Mouse (Mus musculus): Measurements from ENCODE around the gene Atg10.
A peak's percentile ranks its signal among the peaks of the same experiment; 100 is the strongest.

The Atg10 gene

DNA sequence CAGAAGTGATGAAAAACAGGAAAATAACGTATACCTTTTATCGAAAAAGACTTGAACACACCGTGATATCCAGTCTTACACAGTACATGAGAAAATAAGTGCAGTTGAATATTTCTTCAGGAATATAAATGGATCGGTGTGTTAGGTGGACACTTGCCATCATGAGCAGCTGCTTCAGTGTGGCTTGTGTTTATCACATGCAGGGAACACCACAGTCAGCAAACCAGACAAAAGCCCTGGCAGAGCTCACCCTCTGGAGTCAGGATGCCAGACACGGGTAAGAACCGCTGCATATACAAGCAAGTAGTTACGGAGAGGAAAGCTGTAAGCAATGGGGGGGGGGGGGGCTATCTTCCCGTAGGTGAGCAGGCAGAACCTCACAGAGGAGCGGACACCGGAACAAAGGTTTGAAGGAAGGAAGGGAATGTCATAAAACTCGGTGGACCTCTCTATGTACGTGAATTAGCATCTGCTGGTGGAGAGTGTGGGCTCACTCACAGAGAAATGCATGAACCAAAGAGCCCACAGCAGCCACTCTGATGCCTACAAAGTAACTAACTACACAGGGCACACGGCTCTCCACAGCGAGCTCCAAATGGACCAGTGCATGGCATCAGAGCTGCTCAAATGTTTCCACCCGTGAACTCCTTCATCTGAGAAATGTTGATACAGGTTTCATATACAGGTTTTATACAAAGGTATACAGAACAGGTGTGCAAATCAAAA is 51.8 kb downstream of the Atg10 start:
- DNase-seq, result no peak

DNA sequence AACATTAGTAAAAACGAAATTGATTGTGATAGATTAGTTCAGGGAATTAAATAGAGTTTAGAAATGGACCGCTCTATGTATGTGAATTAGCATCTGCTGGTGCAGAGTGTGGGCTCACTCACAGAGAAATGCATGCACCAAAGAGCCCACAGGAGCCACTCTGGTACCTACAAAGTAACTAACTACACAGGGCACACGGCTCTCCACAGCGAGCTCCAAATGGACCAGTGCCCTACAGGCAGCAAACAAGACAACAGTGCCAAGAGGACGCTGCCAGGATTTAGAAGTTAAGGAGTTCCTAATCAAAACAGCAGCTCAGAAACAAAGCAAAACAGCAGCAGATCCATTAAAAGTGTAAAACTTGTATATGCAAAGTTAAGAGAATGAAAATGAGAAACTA is 52.6 kb downstream of the Atg10 start:
- DNase-seq, result peak in 1 of 2 experiments; percentile 31

DNA sequence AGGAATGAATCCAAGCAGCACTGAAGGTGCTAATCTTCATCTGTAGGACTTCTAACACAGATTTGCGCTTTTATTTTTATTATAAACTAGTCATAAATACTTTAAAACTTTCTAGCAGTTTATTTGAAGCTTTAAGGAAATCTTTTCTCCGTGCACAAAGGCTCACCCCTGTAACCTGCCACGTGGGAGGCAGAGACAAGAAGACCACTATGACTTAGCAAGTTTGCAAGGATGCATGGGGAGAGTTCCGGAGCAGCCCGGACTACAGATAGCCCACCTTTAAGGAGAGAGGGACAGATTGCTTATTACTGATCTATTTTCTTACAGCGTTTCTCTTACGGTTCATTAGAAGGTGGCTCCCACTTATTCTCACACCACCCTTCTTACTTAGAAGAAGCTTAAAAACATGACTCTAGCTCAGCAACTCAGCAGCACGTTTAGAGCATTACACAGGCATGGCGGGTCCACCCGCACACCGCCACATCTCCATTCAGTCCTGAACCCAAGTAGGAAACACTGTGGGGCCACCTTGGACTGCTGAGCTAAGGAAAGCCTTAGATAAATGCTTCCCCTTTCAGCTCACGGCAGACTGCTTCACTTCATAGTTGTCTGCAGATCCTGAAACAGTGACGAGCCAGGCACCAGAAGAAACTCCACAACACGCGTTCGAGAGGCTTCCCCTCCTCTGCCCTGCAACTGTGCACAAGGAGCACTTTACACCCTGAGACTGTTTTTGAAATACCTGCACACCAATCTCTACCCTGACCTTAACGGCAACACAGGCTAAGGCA is 54.0 kb downstream of the Atg10 start:
- DNase-seq, result no peak

DNA sequence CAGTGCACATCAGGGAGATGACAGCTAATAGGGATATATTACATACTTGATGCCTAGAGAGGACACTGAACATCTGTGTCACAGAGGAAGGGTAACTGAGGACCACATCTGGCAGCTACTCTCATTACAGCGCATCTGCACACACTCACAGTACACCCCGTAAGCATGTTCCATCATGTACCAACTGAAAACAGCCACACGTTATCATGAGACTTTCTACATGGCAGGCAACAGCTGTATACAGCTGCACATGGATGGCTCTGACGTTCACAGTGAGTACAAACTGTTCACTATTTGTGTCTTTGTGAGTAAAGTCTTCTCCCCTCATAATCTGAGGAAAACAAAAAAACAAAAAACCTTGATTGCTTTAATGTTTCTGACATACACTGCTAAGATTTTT is 55.3 kb downstream of the Atg10 start:
- no peak for DNase-seq

DNA sequence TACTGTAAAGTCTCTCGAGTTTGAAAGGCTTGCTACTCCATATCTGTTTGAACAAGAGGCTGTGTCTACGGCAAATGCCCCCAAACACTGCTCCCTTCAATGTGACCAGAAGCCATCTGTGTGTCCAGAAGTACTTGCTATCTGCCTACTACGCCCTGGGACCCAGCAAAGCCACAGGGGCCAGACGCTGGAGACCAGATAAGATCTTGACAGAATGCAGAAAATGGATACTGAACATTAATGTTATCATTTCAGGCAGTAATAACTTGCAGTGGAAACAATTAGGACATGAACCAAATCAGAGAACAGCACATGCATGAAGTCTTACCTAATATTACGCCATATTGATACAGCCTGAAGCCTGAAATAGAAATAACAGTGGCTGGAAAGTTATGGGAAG is 56.2 kb downstream of the Atg10 start:
- DNase-seq, result no peak

DNA sequence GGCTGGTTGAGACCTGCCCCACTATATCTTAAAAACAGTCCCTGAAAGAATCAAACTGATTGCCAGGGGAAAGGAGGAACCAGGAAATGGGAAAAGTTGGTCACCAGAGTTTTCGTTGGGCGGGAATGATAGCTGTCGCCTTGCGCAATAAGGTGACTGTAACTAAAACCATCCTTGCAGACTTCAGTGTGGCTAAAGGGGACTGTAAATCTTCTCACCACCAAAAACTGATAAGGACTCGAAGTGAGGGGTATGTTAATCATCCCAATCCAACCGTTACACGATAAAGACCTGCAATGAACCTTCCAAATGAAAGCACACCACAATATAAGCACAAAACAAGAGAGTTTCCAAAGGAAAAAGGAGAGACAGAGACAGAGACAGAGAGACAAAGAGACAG is 57.5 kb downstream of the Atg10 start:
- no peak for DNase-seq

DNA sequence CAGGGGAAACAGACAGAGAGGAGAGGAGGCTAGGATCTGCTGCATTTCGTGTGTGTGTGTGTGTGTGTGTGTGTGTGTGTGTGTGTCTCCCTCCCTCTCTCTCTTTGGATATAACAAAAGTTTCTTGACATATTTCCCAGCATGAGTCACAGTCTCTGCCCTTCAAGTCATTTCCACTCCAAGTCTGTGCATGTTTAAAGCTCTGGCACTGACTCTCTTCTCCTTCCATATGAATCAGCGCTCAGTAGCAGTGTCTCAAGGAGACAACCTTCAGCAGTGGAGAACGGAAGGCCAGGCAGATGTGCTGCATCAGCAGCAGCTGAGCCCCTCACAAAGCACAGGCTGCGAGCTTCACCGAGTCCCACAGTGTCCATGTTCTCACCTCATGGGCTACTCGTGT is 58.6 kb downstream of the Atg10 start:
- DNase-seq, result no peak

DNA sequence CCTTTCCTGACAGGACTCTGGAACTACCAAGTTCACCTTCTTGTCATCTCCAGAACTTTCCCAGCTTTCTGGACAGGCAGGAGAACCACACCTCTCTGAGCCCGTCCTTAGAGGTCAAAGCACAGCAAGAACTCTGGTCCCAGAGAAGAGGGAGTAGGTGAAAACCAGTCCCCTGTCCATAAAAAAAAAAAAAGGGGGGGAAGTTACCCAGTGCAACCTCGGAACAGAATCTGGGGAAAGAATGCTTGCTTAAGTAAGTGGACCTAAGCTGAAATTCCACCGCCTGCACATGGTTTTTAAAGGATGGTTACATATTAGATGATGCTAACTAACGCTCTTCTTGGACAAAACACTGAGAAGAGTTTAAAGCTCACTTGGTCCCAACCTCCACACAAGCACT is 60.5 kb downstream of the Atg10 start:
- DNase-seq, result no peak

DNA sequence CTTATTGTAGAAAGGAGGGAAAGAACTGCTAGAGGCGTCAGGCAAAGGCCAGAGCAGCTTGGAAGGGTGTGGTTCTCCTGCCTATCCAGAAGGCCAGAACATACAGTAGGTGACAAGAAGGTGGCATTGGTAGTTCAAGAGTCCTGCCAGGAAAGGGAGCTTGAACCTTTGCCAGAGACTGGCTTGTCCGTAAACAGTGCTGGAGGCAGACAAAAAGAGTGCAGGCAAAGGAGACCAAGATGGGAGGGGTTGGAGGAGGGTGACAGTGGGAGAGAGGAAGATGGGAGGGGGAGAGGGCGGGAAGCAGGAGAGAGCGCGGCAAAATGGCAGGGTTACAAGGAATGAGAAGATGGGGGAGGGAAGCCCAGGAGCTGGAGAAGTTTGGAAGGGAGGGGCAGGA is 61.3 kb downstream of the Atg10 start:
- peak; percentile 29 to 35 for DNase-seq

DNA sequence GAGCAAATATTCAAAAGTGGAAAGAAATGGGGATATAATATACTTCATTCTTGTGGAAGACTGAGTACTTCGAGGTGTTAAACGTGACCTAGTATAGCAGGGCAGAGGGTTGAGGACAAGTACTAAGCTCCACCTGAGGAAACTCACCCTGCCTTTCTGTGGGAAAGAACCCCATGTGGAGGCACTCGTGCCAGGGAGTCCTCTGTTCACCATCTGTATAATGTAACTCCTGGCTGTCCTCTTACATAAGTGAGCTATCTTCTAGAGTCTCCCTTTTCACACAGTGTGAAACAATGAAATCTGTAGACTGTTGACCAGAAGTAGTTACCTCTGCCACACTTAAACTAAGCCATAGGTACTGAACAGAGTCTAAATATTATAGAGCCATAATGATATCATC is 63.2 kb downstream of the Atg10 start:
- DNase-seq, result no peak

DNA sequence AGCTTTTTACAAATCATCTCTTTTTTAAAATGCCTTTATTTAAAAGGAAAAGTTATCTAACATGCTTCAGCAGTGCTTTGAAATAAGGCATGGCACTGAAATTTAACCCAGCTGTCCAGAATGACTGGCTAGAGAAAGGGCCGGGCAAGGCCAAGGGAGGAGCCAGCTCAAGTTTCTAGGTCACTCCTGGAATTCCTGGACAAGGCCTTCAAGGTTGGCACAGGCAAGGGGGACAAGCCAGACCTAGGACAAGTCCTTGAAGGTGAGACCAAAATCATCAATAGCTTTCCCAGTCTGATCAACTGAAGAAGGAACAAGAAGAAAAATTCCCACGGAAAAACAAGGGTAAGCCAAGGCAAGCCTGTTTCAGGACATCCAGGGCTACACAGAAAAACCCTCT is 63.9 kb downstream of the Atg10 start:
- DNase-seq, result no peak

DNA sequence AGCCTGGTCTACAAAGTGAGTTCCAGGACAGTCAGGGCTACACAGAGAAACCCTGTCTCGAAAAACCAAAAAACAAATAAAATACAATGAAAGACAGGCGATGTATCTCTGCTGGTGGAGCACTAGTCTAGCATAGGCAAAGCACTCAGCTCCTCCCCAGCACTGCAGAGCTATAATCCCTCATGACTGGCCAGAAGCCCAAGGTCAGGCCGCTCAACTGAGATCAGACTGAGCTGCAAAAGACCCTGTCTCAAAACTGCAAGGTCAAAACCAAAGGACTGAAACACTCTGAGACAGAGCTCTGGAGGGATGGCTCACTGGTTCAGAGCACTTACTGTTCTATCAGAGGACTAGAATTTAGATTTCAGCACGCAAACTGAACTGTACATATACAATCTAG is 65.8 kb downstream of the Atg10 start:
- DNase-seq, result no peak

DNA sequence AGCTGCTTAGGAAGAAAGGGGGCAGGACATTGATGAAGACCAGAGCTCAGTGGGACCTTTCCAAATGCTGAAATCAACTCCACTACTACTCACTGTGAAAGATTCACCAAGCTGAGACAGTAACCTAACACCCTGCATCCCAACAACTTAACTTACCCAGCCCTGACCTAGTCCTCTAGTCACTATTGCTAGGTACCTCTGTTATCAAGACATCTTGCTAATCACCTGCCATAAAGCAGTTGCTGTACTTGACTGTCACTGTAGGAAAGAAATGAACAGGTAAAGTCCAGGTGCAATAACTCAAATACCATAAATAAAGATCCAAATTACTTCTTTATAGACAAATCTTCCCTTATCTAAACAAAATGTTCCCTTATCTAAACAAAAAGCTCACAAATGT is 66.3 kb downstream of the Atg10 start:
- DNase-seq, result no peak

DNA sequence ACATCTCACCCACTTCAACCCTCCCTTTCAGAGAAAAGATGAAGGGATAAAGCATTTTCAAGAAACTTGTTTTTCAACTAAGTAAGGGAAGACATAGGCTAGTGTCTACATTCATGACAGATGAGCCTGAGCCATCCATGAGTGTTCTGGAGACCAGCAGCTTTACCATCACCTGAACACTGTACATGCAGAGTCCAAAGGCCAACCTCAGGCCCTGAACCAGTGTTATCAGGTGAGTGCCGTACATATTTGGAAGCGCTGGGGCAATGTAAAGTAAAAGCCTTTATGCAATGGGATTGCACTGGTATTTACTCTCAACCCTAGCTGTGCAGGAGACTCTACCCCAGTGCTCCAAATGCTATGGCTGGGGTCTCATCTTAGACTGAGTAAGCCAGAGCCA is 66.8 kb downstream of the Atg10 start:
- DNase-seq, result no peak

DNA sequence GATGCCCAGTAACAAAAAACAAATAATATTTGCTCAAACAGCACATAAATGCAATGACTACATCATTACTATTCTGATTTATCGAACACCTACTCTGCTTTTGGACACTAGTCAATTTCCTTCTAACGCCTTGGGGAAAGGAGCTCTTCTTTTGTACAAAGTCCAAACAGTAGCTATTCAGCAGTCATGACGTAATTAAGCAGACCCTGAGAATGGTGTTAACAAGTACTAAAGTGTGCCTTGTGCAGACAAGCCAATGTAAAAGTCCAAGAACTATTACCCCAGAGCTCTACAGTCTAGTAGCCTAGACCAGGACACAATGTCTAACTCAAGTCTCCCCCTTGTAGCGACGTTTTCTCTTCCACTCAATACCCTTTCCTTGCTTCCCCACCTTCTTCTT is 67.5 kb downstream of the Atg10 start:
- no peak for DNase-seq

DNA sequence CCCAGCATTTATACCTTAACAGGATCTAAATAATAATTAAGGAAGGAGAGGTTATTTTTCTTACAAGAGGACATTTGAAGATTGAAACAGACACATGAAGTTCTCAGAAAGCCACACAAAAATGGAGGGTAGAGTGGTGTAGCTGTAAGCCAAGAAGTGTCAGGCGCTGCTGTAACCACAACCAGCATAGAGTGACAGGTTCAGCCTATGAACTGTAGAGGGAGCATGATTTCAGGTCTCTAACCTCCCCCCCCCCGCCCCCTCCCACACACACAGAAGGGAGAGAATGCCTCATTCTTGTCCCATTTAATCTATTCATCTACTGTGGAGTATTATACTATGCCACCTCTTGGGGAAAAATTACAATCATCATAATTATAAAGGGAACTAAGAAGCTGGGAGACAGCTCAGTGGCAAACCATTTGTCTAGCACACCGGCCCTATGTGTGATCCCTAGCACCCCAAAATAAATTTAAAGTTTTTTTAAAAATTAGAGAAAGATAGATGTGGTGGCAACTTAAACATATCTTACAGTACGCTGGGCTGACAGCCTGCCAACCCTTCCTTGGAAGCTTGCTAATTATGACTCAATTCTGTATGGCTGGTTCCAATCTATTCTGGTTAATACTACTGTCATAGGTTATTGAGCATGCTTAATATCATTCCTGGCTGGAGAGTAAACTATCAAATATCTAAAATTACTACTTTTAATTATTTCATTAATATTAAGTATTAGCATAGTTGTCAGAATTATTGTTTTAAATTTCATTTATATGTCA is 68.2 kb downstream of the Atg10 start:
- DNase-seq, result no peak

DNA sequence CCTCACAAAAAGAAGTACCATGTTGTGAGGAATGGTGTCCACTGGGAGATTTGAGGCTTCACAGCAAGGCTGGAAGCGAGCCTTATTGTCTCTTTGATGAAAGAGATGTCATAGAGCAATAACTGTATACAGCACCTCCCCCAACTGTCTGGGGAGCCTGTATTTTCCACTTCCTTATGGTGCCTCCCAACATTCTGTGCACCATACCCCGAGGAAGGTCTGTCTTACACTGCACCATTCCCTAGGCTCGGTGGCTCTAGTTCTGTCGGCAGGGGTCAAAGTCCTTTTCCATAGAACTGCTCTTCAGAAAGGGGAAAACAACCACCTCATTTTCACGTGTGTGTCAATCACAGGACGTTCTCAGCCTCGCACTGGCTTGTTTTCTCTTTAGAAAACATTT is 69.1 kb downstream of the Atg10 start:
- no peak for DNase-seq

DNA sequence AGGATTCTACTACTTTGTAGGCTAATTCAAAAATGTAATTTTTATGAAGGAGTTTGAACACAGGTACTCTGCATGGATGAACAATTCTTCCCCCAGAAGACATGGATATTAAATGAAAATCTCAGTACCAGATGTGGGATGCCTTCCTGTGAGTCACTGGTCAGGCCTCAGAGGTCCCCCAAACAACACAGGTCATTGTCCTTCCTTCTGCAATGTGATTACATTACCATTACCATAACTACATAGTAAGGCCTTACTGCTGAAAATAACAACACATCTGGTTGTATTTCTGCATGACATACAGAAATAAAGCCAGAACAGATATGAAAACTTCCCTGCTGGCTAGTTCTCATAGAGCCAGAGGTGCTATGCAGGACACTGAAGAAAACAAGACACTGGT is 87.4 kb downstream of the Atg10 start:
- no peak for DNase-seq

DNA sequence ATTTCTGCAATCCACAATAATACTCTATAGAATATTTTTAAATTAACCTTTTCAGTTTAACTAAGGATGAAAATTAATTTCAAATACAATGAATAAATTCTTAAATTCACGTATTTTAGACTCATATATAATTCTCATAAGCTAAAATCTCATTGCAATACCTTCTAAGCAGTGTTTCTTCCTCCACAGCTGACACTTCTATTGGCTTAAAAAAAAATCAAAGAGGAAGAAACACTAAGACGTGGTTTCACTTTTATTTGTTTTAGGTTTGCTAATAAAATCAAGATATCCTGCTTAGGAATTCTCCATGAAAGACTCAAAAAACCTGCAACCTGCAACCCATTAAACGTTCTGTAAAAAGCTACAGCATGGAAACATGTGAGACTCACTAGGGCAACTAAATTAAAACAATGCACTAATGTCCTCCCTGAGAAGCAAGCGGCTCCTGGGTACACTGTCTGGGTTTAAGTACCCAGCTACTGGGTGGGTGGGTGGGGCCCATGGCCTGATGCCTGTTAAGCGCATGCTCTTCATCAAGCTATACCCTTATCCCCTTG is 90.4 kb downstream of the Atg10 start:
- DNase-seq, result no peak

DNA sequence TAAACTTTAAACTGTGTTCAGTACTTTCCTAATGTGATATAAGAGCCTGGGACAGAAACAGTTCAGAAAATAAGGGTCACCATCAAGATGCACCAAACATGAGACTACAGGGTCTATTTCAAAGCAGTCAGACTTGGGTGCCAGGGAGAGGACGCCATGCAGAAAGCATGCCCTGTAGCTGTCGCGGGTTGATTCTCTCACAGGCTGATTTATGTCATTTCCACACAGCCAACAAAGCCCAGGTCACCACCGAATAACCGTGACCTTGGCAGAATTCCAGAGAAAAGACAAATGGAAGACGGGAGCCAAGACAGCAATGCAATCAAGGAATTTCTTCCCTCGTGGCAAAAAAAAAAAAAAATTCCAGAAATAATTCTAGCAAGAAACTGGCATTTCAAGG is 94.7 kb downstream of the Atg10 start:
- peak in 1 of 2 experiments; percentile 23 for DNase-seq

DNA sequence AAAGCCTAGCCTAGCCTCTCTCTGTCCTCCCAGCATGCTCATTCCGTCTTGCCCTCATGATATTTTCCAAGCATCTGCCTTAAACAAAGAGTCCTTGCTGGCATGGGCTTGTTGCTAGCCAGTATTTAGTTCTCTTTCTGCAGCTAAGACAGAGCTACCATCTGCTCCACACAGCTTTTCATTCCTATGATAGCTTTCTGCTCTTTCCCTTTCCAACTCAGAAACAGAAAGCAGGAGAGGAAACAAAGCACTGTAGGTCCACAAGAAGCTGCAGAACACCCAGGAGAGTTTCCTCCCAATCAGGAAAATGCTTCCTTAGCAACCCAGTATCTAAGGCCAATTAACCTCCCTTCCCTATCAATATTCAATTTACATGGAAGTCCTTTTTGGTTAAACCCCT is 95.2 kb downstream of the Atg10 start:
- DNase-seq, result peak in 1 of 2 experiments; percentile 35

DNA sequence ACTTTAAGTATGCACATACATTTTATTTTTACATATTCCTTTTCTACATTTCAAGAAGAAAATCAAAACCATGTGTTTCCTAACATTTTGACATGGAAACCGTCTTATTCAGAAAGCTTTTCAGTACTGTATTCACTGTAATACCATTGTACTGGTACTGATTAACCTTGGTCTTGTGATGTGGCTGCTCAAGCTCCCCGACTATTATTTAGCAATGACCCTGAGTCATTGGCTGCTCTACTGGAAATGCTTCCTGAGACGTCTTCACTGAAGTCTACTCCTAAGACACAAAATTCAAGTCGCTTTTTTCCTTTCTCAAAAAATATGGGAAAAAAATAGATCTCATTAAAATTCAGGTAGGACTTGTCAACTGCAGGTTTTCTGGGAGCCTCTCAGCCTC is 105.6 kb downstream of the Atg10 start:
- DNase-seq, result no peak

DNA sequence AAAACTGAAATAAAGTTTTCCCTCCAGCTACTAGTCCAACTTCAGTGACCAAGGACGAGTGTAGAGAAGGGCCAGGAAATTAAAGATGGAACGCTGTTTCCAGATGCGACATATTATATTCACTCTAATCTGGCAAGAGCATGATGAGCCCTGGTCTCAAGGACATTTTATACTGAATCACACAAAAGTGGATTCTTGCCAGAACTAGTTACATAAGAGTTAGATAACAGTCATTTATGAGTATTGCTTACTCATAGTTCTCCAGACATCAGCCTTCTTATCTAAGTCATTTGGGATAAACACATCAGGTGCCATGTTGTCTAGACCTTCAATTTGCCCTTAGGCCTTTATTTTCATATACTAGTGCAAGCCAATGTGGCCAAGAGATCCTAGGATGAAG is 108.9 kb downstream of the Atg10 start:
- DNase-seq, result no peak
